Mouse (Mus musculus) heart, postnatal 0 days (tissue): ENCODE measurements at regions not wholly inside any gene's neighbourhood (a gene's known extent, or its start where the extent isn't known, plus 50 kb on each side); places are given as distances from the start of the nearest gene placed in this dataset.

Experiments used
- ATAC-seq: fragments of 200-750 bp; cut with Nextera tagmentation; 2 replicates; pipeline ENCODE4 v1.8.0; 2017; ENCODE audit warnings: low read depth, moderate number of reproducible peaks, moderate library complexity; ENCODE audit not compliant: insufficient read depth
- DNase-seq: peaks from one replicate; pipeline ENCODE4 v3.0.0-alpha.2; 2016; ENCODE audit warnings: low spot score
- H3K27ac ChIP-seq: fragments of 300-500 bp; sonication (generic); 2 replicates; pipeline ENCODE4 v1.5.1; 2014; ENCODE audit warnings: low read depth, mild to moderate bottlenecking
- H3K27me3 ChIP-seq: fragments of 300-500 bp; sonication (generic); 2 replicates; pipeline ENCODE4 v1.6.1; 2014; ENCODE audit warnings: low read length, mixed read lengths; ENCODE audit not compliant: control insufficient read depth, insufficient read depth
- H3K36me3 ChIP-seq: fragments of 300-500 bp; sonication (generic); replicated peaks from 2 replicates; pipeline ENCODE4 v1.6.1; 2014; ENCODE audit warnings: low read length, mixed read lengths; ENCODE audit not compliant: control insufficient read depth, insufficient read depth
- H3K4me1 ChIP-seq: fragments of 300-500 bp; sonication (generic); 2 replicates; pipeline ENCODE4 v1.6.1; 2014; ENCODE audit warnings: antibody characterized with exemption; ENCODE audit not compliant: control insufficient read depth, insufficient read depth
- H3K4me2 ChIP-seq: fragments of 300-500 bp; sonication (generic); 2 replicates; pipeline ENCODE4 v1.6.1; 2014; ENCODE audit warnings: low read depth, mild to moderate bottlenecking, low read length, moderate library complexity
- H3K4me3 ChIP-seq: fragments of 300-500 bp; sonication (generic); 2 replicates; pipeline ENCODE4 v1.5.1; 2014; ENCODE audit warnings: low read depth, low read length
- H3K9ac ChIP-seq: fragments of 300-500 bp; sonication (generic); replicated peaks from 2 replicates; pipeline ENCODE4 v1.6.1; 2014; ENCODE audit warnings: low read depth, low read length, mixed read lengths
- H3K9me3 ChIP-seq: fragments of 300-500 bp; sonication (generic); replicated peaks from 2 replicates; pipeline ENCODE4 v1.6.1; 2016; ENCODE audit warnings: low read length; ENCODE audit not compliant: control insufficient read depth
- CTCF ChIP-seq: IDR thresholded peaks from 2 replicates; pipeline ENCODE4 v1.5.1; 2016; ENCODE audit warnings: antibody characterized with exemption, control low read depth, low read depth
- EP300 ChIP-seq: IDR thresholded peaks from 2 replicates; pipeline ENCODE4 v1.6.1; 2016; ENCODE audit warnings: antibody characterized with exemption, low read depth
- WGBS: fragments of 180-500 bp; shearing (Covaris S2); extraction: QIAGEN DNeasy Blood & Tissue Kit; methylation state at CpG from one replicate; pipeline ENCODE4 v1.1.7; 2014; 5-methylcytosine and 5-hydroxymethylcytosine counted together

- no peak for DNase-seq
- Histone ChIP-seq H3K36me3 (no peaks in the 10 kb centered on the region), H3K9me3 (no peaks in the 10 kb centered on the region), H3K4me2 (no peak overlapping the region), H3K4me3 (no peak overlapping the region), H3K4me1 (no peaks in the 10 kb centered on the region), H3K27me3 (no peaks in the 10 kb centered on the region), H3K9ac (no peak overlapping the region), H3K27ac (no peak overlapping the region)
- WGBS: 73% methylated on average over 5 of the region's 5 CpGs
- TF ChIP-seq CTCF: no peak
- TF ChIP-seq EP300: no peak
- ATAC-seq: no peak
Measured at GRCm38 (mm10) chr1:186230476-186230875, 113.4 kb upstream of the Lyplal1 start.

GRCm38 (mm10) chr1:186229856-186230255 is 112.7 kb upstream of the Lyplal1 start:
- WGBS: 70% methylated on average over 6 of the region's 6 CpGs
- TF ChIP-seq CTCF: no peak
- no peak for TF ChIP-seq EP300

GRCm38 (mm10) chr1:186228396-186228795 is 111.3 kb upstream of the Lyplal1 start:
- no peak overlapping the region for H3K27ac ChIP-seq
- peak; percentile 58 for DNase-seq
- no peaks in the 10 kb centered on the region for H3K27me3 ChIP-seq
- H3K36me3 ChIP-seq: no peaks in the 10 kb centered on the region
- no peak overlapping the region for H3K4me3 ChIP-seq
- 0 out of 2 replicates have a peak, but pooled peaks have one; percentile 44 for ATAC-seq
- WGBS: 51% methylated on average over 4 of the region's 4 CpGs
- no peaks in the 10 kb centered on the region for H3K4me1 ChIP-seq
- H3K4me2 ChIP-seq: no peak overlapping the region
- H3K9me3 ChIP-seq: no peaks in the 10 kb centered on the region
- TF ChIP-seq EP300 (no peak), CTCF (no peak)
- no peak overlapping the region for H3K9ac ChIP-seq

More at GRCm38 (mm10) chr1:186229856-186230255, 112.7 kb upstream of the Lyplal1 start:
- no peak overlapping the region for H3K4me2 ChIP-seq
- H3K9ac ChIP-seq: no peak overlapping the region
- H3K9me3 ChIP-seq: no peaks in the 10 kb centered on the region
- ATAC-seq (no peak), DNase-seq (no peak)
- H3K27me3 ChIP-seq: no peaks in the 10 kb centered on the region
- no peaks in the 10 kb centered on the region for H3K36me3 ChIP-seq
- H3K4me3 ChIP-seq: no peak overlapping the region
- H3K4me1 ChIP-seq: no peaks in the 10 kb centered on the region
- H3K27ac ChIP-seq: no peak overlapping the region

- TF ChIP-seq EP300 (no peak), CTCF (no peak)
- no peak overlapping the region for H3K27ac ChIP-seq
- H3K9me3 ChIP-seq: no peaks in the 10 kb centered on the region
- ATAC-seq (no peak), DNase-seq (no peak)
- H3K27me3 ChIP-seq: no peaks in the 10 kb centered on the region
- no peaks in the 10 kb centered on the region for H3K36me3 ChIP-seq
- WGBS: 43% methylated on average over 5 of the region's 5 CpGs
- H3K4me2 ChIP-seq: no peak overlapping the region
- no peak overlapping the region for H3K9ac ChIP-seq
- no peak overlapping the region for H3K4me3 ChIP-seq
- H3K4me1 ChIP-seq: no peaks in the 10 kb centered on the region
Measured at GRCm38 (mm10) chr1:186224231-186224630, 107.1 kb upstream of the Lyplal1 start.

GRCm38 (mm10) chr1:186223417-186223816 is 106.3 kb upstream of the Lyplal1 start:
- no peak for ATAC-seq

GRCm38 (mm10) chr1:186218995-186219394 is 101.9 kb upstream of the Lyplal1 start:
- DNase-seq: no peak
- Histone ChIP-seq H3K27me3 (no peaks in the 10 kb centered on the region), H3K4me3 (no peak overlapping the region), H3K4me2 (no peak overlapping the region), H3K9ac (no peak overlapping the region), H3K36me3 (no peaks in the 10 kb centered on the region), H3K9me3 (no peaks in the 10 kb centered on the region), H3K27ac (no peak overlapping the region), H3K4me1 (no peaks in the 10 kb centered on the region)
- WGBS: 68% methylated on average over 4 of the region's 4 CpGs
- no peak for TF ChIP-seq EP300
- TF ChIP-seq CTCF: no peak
- ATAC-seq: no peak

More at GRCm38 (mm10) chr1:186223417-186223816, 106.3 kb upstream of the Lyplal1 start:
- Histone ChIP-seq H3K4me2 (no peak overlapping the region), H3K36me3 (no peaks in the 10 kb centered on the region), H3K4me1 (no peaks in the 10 kb centered on the region), H3K27me3 (no peaks in the 10 kb centered on the region), H3K27ac (no peak overlapping the region), H3K9ac (no peak overlapping the region), H3K4me3 (no peak overlapping the region), H3K9me3 (no peaks in the 10 kb centered on the region)
- DNase-seq: peak; percentile 13
- WGBS: 31% methylated on average over 7 of the region's 7 CpGs
- TF ChIP-seq CTCF: no peak
- no peak for TF ChIP-seq EP300
